Mouse (Mus musculus) G1E (cell line): ENCODE data around the gene Dmwd.

ENCODE experiments used
- CTCF ChIP-seq: IDR thresholded peaks from 2 replicates; pipeline ENCODE4 v1.5.1; 2012; ENCODE audit warnings: low read depth, low read length, inconsistent platforms, mixed read lengths
- POLR2AphosphoS5 ChIP-seq: IDR thresholded peaks from 2 replicates; pipeline ENCODE4 v1.6.1; 2012; ENCODE audit warnings: low read depth, low read length, inconsistent platforms; ENCODE audit not compliant: insufficient replicate concordance
- TAL1 ChIP-seq: conservative IDR thresholded peaks from 2 replicates; pipeline ENCODE4 v1.6.1; 2012; ENCODE audit warnings: low read depth, low read length, inconsistent platforms, mixed read lengths

DNA sequence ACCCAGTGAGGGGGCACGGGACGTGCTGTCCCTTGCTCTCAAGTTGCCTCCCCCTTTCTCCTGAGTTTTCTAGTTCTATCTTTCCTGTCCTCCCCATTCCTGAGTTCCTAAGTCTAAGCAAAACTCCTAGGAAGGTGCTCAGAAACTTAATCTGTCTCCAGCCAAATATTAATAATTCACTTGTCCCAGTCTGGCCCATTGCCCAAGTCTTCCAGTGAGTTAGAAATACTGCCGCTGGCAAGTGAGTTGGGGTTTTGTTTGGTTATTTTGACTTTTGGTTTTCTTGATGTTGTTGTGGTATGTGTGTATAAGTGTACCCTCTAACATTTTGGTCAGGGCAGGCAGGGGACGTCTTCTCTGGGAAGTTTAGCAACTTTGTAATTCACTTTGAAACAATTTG lies 45.7 kb downstream of the Dmwd start:
- TF ChIP-seq CTCF, result no peak
- TF ChIP-seq POLR2AphosphoS5, result no peak
- TF ChIP-seq TAL1, result no peak
